Mouse (Mus musculus): Measurements from ENCODE around the gene Adam34.
"Not testable (repeated sequence)": the region's sequence is repeated elsewhere in the genome, so short reads cannot be mapped to it uniquely, and the experiment has no call there.

Adam34 gene

DNA sequence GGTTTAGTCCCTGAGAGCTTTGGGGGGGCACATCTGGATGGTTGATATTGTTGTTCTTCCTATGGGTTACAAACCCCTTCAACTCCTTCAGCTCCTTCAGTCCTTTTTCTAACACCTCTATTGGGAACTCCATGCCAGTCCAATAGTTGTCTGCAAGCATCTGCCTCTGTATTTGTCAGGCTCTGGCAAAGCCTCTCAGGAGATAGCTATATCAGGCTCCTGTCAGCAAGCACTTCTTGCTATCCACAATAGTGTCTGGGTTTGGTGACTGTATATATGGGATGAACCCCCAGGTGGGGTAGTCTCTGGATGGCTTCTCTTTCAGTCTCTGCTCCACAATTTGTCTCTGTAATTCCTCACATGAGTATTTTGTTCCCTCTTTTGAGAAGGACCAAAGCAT is at the start of gene Adam34:
Gene Adam34, minus strand, starts transcription at position 101 of the 400 bp plus-strand sequence.
- no peak for DNase-seq

DNA sequence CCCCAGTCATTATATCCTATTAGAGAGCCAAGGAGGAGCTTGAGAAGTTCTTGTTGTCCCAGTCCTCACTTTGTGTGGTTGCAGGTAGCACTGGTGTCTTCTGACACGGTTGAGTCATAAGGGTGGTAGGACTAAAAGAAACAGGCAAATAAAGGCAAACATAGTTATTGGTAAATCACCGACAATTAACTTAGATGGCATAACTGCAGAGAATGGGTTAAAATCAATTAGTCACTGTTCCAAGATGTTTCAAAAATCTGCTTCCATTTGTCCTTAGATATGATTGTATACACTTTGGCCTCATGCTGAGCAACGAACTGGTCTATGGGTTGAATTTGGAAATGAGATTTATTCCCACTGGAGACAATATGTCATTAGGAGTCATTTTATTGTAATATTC is 82.7 kb downstream of the Adam34 start, which contains the start of gene Gm5346:
Gene Gm5346, minus strand, starts transcription at position 101 of the 400 bp plus-strand sequence.
- DNase-seq: no peak

DNA sequence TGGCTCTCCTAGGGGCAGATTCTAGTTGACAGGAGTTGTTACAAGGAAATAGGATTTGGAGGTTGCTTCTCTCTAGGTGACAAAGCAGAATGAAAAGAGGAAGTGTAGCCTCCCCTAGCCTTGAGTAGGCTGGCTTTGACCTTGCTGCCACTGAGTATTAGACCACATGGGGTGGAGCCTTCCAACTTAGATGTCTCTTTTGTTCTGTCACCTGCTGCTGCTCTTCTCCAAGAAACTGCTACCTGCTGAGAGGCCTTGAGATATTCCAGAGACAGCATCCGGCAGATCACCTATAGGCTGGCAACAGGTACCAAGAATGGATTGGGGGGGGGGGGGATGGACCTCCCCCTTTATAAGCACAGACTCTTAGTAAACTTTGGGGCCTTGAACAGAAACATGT is 93.8 kb downstream of the Adam34 start:
- no peak for DNase-seq

DNA sequence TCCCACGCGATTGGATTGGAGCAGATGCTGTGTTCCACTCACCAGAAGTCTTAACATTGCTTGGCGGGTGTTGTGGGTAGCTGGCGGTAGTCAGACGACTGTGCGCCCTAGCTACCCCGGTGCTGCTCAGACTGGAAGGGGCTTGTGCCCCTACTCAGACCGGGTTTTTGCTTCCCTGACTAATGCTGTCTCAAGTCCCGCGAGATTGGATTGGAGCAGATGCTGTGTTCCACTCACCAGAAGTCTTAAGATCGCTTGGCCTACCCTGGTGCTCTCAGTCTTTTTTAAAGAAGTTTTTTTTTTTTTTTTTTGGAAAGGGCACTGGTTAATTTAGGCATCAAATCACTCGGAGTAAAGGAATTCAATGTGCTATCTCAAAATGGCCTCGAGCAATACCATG is 106.2 kb downstream of the Adam34 start:
- not testable (repeated sequence) for DNase-seq

DNA sequence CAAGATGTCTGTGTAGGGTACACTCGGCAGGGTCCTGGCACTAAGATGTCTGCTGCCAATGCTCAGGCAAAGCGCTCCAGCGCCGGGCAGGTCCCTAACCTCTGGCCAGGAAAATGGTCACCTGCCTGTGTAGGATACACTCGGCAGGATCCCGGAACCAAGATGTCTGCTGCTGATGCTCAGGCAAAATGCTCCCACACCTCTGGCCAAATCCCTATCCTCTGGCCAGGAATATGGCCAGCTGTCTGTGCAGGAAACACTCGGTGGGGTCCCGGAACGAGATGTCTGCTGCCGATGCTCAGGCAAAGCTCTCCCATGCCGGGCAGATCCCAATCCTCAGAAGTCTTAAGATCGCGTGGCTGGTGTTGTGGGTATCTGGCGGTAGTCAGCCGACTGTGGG is 106.7 kb downstream of the Adam34 start:
- not testable (repeated sequence) for DNase-seq
